Mouse (Mus musculus) WW6 (cell line): Measurements from ENCODE around the gene Cemip2.

Experiments used
- DNase-seq: peaks from one replicate; pipeline ENCODE4 v3.0.0-alpha.2; 2013; ENCODE audit warnings: low read depth, low spot score

The Cemip2 gene

GRCm38 (mm10) chr19:21779106-21779505 lies 964 bp downstream of the Cemip2 start:
- no peak for DNase-seq

DNA sequence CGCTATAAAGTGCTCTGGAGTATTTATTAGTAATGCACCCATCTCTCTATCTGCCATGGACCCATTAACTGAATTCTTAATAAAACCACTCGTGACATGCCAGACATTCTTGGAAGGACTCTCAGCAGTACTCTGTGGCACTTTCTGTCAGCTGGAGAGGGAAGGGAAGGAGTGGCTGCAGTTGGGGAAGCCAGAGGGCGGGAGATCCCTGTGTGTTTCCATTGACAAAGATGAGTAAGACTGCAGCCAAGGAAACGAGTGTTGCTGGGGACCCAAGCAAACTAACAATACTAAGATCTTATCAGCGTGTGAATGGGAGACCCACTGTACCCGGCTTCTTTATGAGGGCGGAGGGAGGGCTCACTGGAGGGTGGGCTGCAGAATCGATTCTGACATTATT lies 2.5 kb downstream of the Cemip2 start:
- no peak for DNase-seq

DNA sequence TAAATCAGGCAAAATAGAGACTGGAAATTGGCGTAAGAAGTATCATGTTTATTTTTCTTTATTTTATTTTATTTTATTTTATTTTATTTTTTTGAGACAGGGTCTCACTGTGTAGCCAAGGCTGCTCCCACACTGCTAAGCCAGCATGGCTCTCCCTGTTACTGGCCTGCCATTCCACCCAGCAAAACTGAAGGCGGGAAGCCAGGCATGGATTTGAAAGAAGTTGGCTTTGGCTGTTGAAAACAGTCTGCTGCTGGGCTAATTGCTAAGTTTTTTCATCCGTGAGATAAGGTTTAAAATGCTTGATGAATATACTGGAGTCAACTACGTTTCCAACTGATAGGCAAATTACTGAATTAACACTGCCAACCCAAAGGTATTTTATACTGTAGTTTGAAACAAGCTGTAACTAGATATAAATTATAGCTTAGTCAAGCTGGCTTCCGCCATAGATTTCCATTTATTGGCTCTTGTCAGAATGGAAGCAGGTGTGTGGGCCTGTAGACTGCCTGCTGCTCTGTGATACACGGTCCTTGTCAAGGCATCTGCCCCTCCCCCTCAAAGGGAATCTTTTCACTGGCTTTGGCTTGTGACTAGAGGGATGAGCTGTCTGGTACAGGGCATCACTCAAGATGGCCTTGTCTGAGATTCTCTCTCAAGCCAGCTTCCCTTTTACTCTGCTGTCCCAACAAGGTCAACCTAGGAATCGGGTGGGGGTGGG lies 3.1 kb downstream of the Cemip2 start:
- no peak for DNase-seq

DNA sequence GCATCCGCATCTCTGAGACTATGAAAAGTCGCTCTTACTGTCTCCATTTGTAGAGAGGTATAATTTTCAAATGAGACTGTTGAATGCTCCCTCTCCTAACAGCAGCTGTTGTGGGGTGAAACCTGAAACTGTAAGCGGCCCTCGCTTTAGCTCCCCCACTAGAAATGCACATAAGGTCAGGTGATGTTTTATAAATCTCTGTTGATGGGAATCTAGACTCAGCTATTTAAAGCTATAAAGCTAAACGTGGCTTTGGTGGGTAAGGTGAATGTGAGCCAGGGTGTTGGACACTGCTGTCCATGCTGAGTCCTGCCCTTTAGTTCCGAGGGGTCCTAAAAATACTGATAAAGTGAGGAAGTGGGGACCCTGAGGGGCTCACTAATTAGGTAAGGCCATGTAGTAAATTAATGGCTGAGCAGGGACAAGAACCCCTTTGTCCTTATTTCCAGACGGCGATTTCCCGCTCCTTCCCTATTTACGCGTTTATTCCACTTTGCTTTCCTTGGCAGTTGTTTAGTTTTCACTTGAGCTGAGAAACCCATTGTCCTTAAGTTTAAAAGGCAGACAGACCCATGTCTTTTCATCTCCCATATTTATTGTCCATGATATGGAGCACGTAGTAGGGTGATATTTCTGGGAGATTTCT lies 3.8 kb downstream of the Cemip2 start:
- DNase-seq = no peak

- no peak for DNase-seq
Observed at GRCm38 (mm10) chr19:21783717-21784116, 5.6 kb downstream of the Cemip2 start.

GRCm38 (mm10) chr19:21784331-21785131 lies 6.4 kb downstream of the Cemip2 start:
- DNase-seq = no peak

- no peak for DNase-seq
Observed at GRCm38 (mm10) chr19:21785132-21785528, 7.0 kb downstream of the Cemip2 start.

DNA sequence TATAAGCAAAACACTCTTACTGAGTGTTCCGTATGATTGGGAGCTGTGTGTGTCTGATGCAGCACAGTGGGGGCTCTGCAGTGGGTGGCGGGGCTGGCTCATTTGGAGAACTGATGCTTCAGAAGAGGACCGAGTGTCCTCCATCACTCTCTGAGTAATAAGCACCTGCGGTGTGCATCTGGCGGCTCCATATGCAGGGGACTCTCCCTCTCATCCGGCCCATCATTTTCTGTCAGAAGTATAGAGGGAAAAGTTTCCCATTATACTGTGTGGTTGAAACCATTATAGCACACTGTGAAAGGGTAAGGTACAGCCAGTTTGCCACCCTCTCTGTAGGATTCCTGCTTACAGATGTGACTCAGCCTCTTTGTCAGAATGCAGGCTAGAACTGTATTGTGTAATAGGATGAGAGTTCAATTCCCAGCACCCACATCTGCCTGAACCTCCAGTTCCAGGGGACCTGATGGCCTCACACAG lies 8.9 kb downstream of the Cemip2 start:
- no peak for DNase-seq

- DNase-seq = no peak
Observed at GRCm38 (mm10) chr19:21788999-21789398, 10.9 kb downstream of the Cemip2 start.

DNA sequence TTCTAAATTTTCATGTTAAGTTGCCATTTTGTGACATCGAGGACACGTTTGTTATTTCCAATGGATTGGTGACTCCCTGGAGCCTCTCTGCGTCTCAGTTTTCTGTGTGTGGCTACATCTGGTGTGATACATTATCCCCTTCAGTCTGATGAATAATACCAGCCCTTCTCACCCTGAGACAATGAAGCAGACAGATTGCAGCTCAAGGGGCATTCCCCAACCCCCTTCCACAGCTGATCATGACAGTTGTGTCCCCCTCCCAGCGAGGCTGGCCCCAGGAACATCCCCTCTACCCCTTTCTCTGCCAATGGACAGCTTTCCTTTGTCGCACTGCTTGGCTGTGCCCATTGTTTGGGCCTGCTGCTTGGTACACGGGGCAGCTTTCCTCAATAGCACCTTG lies 11.5 kb downstream of the Cemip2 start:
- no peak for DNase-seq

- no peak for DNase-seq
Observed at GRCm38 (mm10) chr19:21791386-21791785, 13.2 kb downstream of the Cemip2 start.

DNA sequence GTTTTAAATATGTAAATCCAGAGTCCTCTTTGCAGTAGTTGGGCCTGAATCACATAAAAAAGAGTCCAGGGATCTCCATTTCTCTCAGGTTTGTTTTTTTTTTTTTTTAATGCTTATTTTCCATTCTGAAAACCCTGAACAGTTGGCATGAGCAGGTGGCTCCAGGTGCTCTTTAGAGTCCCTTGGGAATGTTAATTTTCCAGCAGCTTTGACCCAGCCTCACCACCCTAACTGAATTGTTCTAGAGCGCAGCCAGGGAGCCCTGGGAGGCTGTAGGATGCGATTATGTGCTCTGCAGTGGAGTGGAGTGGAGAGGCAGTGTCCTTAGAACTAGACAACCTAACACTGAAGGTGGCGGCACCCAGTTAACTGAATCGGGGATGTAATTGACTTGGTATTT lies 13.7 kb downstream of the Cemip2 start:
- no peak for DNase-seq

DNA sequence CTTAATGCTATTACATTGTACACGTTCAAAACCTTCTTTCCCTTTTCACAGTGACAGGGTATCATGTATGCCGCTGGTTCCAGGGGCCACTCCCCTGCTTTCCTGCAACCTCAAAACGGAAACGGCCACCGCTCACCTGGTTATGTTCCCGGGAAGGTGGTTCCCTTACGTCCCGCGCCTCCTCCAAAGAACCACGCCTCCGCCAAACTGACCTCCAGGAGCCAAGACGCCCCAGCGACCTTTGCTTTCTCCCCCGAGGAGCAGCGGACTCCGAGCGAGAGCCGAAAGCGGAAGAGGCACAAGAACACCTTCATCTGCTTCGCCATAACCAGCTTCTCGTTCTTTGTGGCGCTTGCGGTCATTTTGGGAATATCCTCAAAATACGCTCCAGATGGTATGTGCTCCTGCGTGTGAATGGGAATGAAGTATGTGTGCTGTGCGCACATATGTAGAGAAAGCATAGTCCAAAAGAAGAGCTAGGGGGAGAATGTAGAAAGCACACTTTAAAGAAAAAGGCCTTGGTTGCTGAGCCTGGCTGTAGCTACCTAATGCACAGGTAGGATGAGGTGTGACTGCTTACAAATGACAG lies 14.5 kb downstream of the Cemip2 start:
- no peak for DNase-seq

- no peak for DNase-seq
Observed at GRCm38 (mm10) chr19:21794569-21794968, 16.4 kb downstream of the Cemip2 start.

DNA sequence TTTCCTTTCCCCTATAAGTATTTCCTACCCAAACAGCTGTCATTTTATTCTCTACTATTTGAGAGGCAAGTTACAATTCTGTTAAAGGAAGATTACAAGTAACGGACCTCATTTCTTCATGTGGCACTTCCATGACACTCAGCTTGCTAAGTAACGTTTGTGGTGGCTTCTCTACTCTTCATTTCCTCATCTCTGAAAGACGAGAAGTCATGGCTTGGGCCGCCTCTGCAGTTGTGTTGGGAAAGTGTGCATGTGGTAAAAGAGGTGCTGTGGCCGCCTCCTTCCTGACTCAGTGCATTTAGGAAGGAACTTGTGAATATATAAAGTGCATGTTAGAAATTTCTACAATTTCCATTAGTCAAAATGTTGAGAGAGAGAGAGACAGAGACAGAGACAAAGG lies 18.2 kb downstream of the Cemip2 start:
- no peak for DNase-seq

DNA sequence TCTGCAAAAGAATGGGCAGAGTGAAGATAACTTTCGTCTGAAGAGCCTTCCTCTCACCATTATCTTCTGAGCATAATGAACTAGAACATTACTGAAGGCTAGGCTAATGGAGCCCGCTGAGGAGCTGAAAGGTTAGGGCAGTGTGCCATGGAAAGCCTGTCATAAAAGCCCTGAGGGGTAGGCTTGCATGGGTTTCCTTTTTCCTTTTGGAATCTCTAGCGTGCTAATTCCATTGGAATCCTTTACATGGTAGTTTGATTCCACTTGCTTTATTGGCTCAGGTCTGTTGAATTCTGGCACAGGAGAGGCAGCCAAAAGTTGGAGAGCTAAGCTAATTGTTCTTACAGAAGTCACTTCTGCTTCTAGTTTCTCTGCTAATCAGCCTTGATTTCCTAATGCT lies 20.6 kb downstream of the Cemip2 start:
- DNase-seq = no peak

DNA sequence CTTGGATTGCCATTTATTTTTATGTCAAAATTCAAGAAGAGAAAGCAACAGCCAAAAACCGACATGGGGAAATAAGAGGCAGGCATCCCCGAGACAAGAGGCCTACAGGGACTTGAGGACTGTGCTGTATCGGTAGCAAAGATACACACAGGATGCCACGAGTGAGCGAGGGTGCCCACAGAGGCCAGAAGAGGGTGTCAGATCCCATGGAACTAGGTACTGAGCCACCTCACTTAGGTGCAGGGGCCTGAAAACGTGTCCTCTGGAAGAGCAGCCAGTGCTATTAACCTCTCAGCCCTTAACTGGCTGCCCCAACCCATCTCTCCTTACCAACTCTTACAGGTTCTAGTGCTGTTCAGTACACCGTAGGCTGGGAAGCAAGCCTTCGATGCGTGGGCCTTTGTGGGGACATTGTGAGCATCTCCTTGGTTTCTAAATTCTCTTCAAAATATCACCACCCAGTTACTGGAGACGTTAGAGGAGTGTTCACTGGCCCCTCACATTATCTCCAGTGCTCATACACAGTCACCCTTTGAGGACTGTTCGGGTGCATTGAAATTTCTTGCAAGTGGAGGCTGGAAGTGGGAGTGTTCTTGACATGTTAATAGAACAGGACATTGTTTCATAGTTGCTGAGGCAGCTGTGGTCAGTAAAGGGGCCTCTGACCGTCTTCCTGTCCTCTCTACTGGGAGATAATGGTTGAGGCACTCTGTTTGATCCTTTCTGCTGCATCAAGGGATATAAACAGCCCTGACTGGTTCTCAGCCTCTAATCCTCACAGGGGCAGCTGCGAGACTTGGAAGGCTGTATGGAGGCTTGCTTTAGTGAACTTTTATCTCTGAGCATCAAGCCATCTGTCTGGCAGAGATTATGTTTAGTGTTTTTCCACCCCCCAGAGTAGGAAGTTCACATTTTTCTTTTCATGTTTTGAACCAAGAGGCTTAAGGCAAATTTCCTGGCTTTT lies 21.6 kb downstream of the Cemip2 start:
- DNase-seq = no peak

- DNase-seq = no peak
Observed at GRCm38 (mm10) chr19:21804488-21804887, 26.3 kb downstream of the Cemip2 start.

DNA sequence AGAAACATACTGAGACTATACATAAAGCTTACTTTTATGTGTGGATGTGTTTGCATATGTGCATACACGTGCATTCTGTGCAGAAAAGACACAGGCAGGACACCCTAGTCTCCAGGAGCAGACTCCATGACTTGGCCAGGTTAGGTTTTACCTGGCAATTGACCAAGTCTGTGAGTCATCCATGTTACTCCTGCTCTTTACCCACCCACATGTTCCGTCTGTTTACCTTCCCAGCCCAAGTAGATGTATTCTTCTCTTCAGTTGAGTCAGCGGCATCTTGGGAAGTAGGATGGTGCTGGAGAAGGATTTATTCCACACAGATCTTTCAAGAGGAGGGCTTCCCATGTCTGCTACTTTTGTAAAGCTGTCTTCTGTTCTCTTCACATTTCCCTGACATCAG lies 27.2 kb downstream of the Cemip2 start:
- no peak for DNase-seq

GRCm38 (mm10) chr19:21810135-21810534 lies 32.0 kb downstream of the Cemip2 start:
- no peak for DNase-seq

- DNase-seq = no peak
Observed at GRCm38 (mm10) chr19:21813560-21813959, 35.4 kb downstream of the Cemip2 start.
